Mouse (Mus musculus): ENCODE data around the gene Hat1.

- TF ChIP-seq CTCF (IDR thresholded peaks at IDR 0.05; ENCODE audit: borderline replicate concordance, insufficient read depth, low read length) (no peak), POLR2A (IDR thresholded peaks at IDR 0.05; ENCODE audit: low read depth, low read length) (no peak)
Measured at GRCm38 (mm10) chr2:71420895-71421425, 32.2 kb downstream of the Hat1 start.
